Mouse (Mus musculus) embryo, embryonic 10 days (tissue): ENCODE measurements at regions not wholly inside any gene's neighbourhood (a gene's known extent, or its start where the extent isn't known, plus 50 kb on each side); places are given as distances from the start of the nearest gene placed in this dataset.
"Not testable (repeated sequence)": the region's sequence is repeated elsewhere in the genome, so short reads cannot be mapped to it uniquely, and the experiment has no call there.

Experiments used
- DNase-seq: peaks from one replicate; pipeline ENCODE4 v3.0.0-alpha.2; 2015; ENCODE audit warnings: low spot score

GRCm38 (mm10) chr15:37101419-37101818 lies 93.8 kb upstream of the Zfp706 start:
- DNase-seq: no peak

DNA sequence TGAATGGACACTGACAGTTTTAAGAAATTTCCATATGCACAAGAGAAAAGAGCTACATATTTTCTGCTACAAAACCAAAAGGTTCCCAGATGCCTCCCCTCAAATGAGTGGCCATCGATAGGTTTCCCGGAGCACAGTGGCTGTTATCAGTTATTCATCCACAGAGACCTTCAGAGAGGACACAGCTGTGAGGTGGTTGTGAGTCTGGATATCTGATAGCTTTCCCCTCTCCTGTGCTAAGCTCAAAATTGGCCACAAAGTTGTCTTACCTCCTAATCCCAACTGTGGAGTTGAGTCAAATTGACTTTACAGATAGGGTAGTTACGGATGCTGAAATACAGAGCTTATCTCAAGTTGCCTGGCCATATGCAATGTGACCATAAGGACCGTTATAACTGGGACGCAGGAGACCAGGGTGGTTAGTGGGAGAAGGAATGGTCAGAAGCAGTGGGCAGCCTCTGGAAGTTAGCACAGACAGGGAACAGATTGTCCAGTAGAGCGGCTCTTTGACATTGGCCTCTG lies 93.3 kb upstream of the Zfp706 start:
- no peak for DNase-seq

- peak; percentile 77 for DNase-seq
Measured at GRCm38 (mm10) chr15:37099927-37100766, 92.6 kb upstream of the Zfp706 start.

DNA sequence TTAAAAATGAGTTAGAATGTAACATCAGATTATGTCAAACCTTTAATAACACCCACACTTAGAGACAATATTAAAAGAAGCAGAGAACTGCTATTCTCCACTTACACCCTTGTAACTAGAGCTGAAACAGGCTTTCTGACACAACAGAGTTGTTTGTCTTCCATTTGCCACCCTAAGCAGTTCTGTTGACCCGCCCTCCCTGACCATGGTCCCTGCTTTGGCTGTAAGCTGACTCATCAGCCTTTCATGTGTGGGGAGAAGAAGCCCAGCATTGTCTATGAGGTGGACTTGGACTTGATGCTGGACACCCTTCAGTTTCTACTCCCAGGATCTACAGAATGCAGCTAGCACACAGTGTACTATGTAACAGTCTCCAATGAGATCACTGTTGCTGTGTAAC lies 91.6 kb upstream of the Zfp706 start:
- no peak for DNase-seq

GRCm38 (mm10) chr15:37097426-37097825 lies 89.9 kb upstream of the Zfp706 start:
- DNase-seq: no peak

DNA sequence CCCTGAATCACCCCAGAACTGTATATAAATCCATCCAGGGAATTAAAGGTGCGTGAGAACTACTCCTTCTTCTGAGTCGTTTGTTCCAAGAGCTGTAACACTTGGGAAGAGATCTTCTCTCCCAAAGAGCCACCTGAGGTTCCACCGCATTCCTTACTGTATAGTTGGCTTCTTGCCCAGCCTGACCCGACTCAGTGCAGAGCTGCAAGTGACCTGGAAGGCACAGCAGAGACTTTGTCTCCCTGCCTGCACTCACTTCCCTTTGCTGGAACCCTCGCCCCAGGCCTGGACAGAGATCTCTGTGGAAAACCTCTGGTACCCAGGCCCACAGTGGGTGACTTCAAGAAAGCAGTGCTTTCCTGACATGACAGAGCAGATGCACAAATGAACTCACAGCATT lies 83.6 kb upstream of the Zfp706 start:
- not testable (repeated sequence) for DNase-seq

- DNase-seq: no peak
Measured at GRCm38 (mm10) chr15:37083726-37084125, 76.2 kb upstream of the Zfp706 start.

GRCm38 (mm10) chr15:37081836-37082235 lies 74.3 kb upstream of the Zfp706 start:
- DNase-seq: no peak

DNA sequence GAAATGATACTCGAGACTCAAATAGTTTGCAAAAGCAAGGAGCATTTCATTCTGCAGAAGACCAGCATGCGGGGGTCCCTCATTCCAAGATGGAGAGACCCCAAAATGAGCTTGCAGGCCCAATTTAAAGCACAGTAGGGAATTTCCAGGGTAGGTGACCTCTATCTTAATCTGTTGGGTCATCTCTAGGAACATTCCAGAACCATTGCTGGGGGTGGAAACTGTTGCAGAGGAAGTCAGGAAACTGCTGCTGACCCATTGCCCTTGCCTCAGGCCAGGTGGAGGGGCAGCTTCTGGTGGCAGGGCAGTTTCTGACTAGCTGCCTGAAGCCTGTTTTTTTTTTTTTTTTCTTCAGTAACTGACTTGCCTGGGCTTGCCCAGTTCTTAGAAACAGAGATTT lies 73.4 kb upstream of the Zfp706 start:
- no peak for DNase-seq

DNA sequence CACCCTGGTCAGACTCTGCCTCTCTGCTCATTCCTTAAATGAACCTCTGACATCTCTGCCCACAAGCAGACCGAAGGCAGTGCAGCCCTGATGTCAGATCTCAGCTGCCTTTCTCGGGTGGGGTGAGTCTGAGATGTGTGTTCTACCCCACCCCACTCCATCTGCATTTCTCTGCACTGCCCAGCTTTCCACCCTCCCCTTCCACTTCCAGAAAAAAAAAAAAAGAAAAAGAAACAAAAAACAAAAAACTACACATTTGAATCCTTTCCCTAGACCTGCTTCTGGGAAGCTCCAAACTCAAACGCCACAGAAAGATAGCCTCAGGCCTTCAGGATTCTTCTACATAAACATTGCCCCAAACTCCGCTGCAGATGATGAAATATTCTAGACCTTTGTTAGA lies 72.8 kb upstream of the Zfp706 start:
- DNase-seq: no peak

DNA sequence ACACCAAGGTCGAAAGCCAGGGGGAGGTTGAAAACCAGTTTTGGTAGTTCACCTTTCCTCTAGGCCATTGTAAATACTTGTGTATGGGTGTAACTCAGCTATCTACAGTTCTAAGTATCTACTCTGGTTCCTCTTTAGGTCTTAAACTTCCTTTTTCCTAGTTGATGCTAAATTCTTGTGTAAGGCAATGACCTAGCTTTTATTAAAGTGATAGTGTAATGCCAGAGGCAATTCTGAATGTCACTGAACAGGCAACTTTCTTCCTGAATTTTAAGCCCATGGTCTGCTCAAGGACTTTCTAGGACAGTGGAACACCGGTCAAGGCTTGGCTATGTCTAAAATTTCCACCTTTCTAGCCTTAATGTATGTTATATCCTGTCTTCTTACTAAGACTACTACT lies 66.6 kb upstream of the Zfp706 start:
- DNase-seq: not testable (repeated sequence)

DNA sequence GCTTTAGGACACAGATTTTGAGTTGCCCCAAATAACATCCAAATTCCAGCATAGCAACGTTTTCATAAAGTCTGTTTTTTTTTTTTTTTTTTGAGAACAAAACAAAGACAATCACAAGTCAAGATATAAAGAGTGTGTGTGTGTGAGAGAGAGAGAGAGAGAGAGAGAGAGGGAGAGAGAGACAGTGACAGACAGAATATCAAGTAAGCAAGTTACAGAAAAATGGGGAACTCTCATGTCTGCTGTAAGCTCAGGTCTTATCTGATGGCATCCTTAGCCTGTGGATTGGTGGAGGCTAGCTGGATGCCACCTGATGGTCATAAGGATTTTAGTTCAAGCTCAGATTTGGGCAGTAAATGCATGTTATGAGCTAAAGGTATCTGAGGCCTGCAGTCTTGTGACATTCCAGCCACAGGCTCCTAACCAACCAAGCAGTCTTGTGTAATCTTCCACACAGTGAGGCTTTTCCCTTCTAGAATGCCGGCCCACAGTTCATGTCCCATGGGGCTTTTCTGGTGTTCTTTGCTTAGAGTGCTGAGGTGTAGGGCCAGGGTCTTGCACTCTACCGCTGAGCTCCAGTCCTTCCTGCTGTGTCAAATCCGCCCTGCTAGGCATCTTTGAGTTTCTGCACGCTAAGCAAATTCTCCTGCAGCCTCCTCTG lies 64.8 kb upstream of the Zfp706 start:
- no peak for DNase-seq

DNA sequence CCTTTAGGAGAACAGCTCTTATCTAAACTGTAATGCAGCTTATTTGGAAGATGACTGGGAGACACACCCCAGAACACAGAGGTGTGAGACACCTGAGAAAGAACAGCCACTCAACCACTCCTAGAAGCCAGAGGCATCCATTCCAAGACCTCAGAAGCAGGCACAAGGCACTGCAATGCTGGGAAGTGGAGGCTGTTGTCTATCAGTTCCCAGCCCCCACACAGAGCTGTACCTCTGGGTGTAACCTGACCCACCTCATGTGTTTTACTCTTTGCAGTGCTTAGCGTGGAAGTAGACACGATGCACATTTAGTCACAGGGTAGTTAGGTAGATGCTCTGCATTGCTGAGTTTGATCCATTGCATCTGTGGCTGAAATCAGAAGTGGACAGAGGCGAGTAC lies 62.6 kb upstream of the Zfp706 start:
- no peak for DNase-seq

DNA sequence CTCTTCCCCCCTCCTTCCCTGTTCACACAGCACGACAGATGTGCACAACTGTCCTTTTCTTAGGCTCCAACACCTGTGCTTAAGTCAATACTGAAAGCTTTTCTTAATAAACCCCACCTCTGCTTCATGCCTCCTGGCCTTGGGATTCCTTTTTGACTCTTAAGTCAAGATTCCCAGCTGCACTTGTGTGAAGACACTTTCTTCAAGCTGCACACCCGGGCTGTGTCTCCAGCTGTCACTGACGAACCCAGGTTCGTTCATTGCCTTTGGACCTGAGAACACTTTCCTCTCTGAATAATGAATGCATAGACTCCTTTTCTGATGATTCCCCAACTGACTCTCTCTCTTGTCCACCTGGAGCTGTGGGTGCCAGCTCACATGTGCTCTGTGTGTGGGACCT lies 59.8 kb upstream of the Zfp706 start:
- DNase-seq: no peak

DNA sequence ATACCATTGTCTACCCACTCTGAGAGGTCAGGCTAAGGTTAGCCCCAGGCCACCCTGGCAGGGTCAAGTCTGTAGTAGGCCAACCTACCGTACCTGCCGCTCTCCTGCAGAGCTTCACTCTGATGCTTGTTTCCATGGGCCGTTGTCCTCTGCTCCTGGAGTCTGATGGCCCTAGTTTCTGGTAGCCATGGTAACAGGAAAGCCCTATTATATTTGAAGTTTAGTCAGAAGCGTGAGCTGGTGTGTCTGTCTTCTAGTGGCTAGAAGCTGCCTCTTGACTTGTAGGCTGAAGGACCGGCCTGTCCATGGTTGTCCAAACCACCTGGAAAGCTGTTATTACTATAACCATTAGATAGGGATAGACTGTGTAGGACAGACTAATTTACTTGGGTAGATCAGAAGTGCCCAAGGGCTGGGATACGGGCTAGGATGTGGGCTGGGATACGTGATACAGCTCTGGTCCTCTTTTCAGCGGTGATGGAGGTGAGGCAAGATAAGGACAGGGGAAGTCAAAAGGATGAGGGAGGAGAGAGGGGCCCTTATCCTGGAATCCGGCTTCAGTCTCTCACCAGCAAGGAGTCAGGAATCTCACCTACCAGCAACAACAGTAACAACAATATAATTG lies 58.5 kb upstream of the Zfp706 start:
- no peak for DNase-seq

DNA sequence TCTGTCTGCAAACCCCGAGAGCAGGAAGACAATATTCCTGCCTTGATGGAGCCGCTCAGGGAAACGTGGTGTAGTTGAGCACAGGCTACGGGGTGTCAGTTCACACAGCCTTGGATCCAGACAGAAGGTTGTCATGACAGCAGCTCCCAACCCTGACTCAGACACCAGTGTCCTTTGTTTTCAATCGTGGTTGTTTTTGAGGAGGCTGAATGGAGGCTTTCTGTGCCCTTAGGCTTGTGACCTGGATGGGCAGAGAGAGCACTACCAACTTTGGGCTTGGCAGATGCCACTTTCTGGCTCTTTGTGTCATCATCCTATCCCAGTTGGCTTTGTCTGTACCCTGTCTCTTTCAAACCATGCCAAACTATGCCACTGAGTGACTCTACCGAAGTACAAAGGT lies 57.8 kb upstream of the Zfp706 start:
- DNase-seq: no peak

DNA sequence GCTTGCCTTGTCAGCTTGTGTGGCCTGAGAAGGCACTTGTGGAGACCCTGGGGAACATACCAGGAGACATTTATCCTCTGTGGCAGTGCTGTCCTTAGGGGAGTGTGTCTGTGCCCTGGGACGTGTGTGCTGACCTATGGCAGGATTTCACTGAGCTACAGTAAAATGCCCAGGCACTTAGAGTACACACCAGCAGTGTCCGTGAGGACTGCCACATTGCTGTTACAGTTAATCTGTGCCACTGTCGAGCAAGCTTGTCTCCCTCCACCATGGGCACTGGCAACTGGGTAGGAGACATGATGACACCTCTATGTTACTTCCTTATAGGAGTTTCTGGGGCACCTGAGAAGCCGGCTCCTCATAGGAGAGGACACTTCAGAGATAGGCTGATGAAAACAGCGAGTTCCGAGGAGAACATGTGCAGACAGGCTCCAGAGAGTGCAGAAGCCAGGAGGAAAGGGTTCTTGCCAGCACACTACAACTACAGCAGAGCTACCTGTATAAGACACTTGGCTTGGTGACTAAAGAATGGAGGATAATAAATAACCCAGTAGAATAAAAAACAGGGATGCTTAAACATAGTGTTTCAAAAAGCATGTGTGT lies 56.3 kb upstream of the Zfp706 start:
- DNase-seq: no peak

- no peak for DNase-seq
Measured at GRCm38 (mm10) chr15:37062585-37062984, 55.0 kb upstream of the Zfp706 start.

- no peak for DNase-seq
Measured at GRCm38 (mm10) chr15:37061501-37061900, 53.9 kb upstream of the Zfp706 start.

- no peak for DNase-seq
Measured at GRCm38 (mm10) chr15:37060831-37061230, 53.3 kb upstream of the Zfp706 start.
